Mouse (Mus musculus): ENCODE data around the gene Sprr2k. TPM values are rescaled to one million over a fixed set of nuclear protein-coding genes. Genes with fewer than 3 reads are reported as not detected.
"Not testable (repeated sequence)": the region's sequence is repeated elsewhere in the genome, so short reads cannot be mapped to it uniquely, and the experiment has no call there.

Gene Sprr2k
- not detected for total RNA-seq (2021)

- intact Hi-C loops (cut with DNase I) = no loop called here
- DNase-seq (ENCODE audit: low spot score in 2 of 2) = no peak
Measured at GRCm38 (mm10) chr3:92432282-92432681, at the start of gene Sprr2k. Gene Sprr2k (plus strand): TSS chr3:92432582.

DNA sequence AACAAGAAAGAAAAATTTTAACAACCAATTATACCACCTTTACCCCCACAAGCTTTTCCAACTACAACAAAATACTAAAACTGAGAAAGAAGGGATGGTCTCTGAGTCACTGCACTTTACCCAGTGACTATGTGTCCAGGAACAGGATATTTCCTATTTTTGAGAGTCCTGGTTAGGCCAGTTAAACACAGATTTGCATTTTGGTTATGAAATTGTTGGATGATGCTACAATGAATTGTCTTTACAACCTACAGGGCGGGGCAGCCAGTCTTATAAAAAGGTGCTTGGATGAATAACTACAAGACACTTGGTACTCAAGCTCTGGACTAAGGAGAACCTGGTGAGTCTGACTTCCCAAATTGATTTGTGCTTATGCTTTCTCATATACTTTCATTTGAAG, 47.0 kb upstream of the Sprr2k start, which contains the start of gene Sprr2h:
Gene Sprr2h, plus strand, starts transcription at position 301 of the 400 bp plus-strand sequence.
- DNase-seq (ENCODE audit: low spot score in 2 of 2) = no peak
- intact Hi-C loops (cut with DNase I) = no loop called here

DNA sequence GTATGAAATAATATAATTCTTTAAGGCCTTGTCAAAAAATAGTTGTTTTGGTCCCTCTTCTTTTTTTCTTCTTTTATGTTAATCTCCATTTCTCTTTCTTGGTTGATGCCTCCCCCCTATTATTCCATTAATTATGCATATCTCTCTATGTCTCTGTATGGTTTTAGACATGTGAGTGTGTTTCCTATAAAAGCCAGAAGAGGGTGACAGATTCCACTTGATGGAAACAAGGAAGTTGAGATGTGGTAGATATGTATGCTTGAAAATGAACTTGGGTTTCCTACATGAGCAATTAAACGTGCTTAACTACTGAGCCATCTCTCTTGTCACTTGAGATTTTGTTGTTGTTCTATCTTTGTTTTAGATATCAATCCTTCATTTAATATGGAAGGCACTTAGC, 38.1 kb upstream of the Sprr2k start:
- DNase-seq (ENCODE audit: low spot score in 2 of 2) = no peak
- intact Hi-C loops (cut with DNase I) = loop anchor here (10.0 kb wide), 3 partner anchors 120 to 240 kb away; partner anchors contain the start of gene 2210017I01Rik

DNA sequence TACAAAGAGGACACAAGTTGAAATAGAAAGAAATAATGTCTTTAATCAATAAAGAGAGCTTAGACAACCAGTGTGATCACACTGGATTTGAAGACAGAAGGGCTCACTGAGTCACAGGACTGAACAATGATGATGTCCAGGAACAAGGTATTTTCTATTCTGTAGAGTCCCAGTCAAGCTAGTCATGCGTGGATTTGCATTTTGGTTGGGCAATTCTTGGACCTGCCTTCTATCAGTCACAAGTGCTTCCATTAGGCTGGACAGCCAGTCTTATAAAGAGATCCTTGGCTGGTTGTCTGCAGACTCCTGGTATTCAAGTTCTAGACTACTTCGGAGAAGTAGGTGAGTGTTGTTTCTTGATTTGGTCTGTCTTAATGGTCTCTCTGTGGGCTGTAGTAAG, 24.7 kb upstream of the Sprr2k start, which contains the start of gene Sprr2i:
Gene Sprr2i, plus strand, starts transcription at position 301 of the 400 bp plus-strand sequence.
- DNase-seq (ENCODE audit: low spot score in 2 of 2) = no peak
- intact Hi-C loops (cut with DNase I) = no loop called here

DNA sequence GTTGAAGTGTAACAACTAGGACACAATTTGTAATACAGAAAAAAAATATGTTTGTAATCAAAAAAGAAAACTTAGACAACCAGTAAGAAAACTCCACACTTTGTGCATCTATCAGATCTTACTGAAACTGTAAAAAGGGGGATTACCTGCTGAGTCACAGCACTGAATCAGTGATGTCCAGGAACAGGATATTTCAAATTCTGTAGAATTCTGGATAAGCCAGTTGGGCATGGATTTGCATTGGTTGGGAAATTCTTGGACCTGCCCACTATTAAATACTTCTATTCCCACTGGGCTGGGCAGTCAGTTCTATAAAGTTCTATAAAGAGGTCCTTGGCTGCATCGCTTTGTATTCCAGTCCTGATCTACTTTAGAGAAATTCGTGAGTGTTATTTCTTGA, 14.6 kb upstream of the Sprr2k start, which contains the start of gene Sprr2j-ps:
Gene Sprr2j-ps, plus strand, starts transcription at position 301 of the 400 bp plus-strand sequence.
- no peak for DNase-seq (ENCODE audit: low spot score in 2 of 2)
- intact Hi-C loops (cut with DNase I) = no loop called here

- DNase-seq (ENCODE audit: low spot score in 2 of 2) = no peak
- intact Hi-C loops (cut with DNase I) = no loop called here
Measured at GRCm38 (mm10) chr3:92429323-92429722, 3.1 kb upstream of the Sprr2k start, which contains the start of gene Gm9774. Gene Gm9774 (minus strand): TSS chr3:92429423.

DNA sequence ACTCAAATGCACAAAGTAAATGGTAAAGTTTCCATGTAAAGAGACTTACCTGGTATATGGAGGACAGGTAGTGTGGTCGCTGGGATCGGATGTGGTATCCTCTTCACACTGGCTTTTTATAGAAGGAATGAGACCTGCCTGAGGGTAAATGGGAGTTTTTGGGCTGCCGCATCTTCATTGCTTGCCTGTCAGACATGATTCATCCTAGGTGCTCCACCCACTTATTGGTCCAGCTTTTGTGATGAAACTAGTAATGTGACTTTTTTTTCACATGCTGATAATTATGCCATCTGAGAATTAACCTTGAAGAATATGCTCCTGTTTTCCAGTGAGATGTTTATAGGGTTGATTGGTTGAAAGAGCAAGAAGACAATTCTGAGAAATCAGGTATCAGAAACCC, 6.3 kb downstream of the Sprr2k start, which contains the start of gene Sprr1b:
Gene Sprr1b, minus strand, starts transcription at position 101 of the 400 bp plus-strand sequence.
- DNase-seq (ENCODE audit: low spot score in 2 of 2) = no peak

GRCm38 (mm10) chr3:92440177-92440576, 7.8 kb downstream of the Sprr2k start:
- intact Hi-C loops (cut with DNase I) = no loop called here
- no peak for DNase-seq (ENCODE audit: low spot score in 2 of 2)

More for the DNA sequence above, 6.3 kb downstream of the Sprr2k start, which contains the start of gene Sprr1b:
- intact Hi-C loops (cut with DNase I) = no loop called here

DNA sequence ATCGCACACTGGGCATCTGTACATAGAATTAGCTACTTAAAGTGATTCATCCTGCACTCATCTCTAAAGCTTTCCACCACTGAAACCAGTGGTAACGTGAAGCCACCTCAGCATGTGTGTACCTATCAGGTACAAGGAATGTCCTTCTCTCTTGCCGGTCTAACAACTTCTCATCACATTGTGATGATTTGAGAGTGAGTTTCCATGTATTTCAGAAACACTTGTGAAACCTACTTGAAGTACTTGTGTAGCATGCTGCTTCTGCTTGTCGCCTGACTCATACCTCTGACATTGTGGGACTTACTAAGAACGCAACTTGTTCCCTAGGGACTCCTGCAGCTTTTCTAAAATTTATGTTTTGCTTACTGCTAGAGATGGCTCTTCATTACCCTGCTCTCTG, 22.8 kb downstream of the Sprr2k start:
- intact Hi-C loops (cut with DNase I) = no loop called here
- DNase-seq (ENCODE audit: low spot score in 2 of 2) = no peak

DNA sequence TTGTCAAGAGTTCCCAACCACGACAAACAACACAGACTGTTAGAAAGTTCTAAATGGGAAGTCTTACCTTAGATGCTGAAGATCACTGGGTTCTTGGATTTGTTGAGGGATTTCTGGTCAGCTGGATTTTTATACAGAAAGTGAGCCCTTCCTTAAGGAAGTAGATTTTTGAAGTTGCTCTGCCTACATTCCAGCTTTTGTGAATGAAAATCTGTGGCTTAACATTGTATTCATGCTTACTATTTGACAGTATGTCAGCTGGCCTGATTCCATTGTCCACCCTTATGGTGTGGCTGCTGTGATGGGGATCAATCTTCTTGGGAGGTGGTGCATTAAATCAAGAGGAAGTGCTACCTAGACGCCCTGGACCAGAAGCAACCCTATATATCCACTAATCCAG, 26.2 kb downstream of the Sprr2k start, which contains the start of gene Sprr3:
Gene Sprr3, minus strand, starts transcription at position 101 of the 400 bp plus-strand sequence.
- no peak for DNase-seq (ENCODE audit: low spot score in 2 of 2)
- intact Hi-C loops (cut with DNase I) = no loop called here

- DNase-seq (ENCODE audit: low spot score in 2 of 2) = no peak
- intact Hi-C loops (cut with DNase I) = no loop called here
Measured at GRCm38 (mm10) chr3:92466576-92466975, 34.2 kb downstream of the Sprr2k start.

DNA sequence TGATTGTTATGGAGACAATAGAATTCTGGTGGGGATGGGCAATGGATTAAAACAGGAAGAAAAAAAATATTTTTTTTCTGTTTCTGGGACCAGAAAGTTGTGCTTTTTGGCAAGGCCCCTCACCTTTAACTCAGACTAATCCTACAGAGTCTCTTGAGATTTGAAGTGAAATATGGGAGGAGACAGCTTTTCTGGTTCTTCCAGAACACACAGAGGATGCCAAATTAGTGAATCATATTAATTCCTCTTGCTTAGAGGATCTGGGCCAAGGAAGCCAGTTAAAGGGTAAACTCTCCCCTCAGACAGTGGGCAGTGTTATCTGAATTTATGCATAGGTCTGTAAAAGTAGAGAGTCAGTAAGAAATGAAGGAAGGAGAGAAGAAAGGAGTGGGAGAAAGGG, 35.0 kb downstream of the Sprr2k start:
- intact Hi-C loops (cut with DNase I) = no loop called here
- DNase-seq (ENCODE audit: low spot score in 2 of 2) = no peak

DNA sequence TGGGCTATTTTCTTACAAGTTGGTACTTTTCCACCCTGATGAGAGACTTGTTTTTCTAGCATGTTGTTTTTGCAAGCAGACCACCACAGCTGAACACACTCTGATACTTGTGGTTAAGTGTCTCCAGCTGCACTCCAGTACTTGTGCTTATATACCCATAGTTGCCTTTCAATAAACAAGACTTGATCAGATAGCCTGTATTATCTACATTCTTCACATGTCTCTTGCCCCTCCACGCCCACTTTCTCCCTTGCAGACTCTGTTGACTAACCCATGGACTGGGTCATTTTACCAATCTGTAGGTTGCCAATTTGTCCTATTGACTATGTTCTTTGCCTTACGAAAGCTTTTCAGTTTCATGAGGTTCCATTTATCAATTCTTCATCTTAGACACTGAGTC, 37.7 kb downstream of the Sprr2k start:
- DNase-seq (ENCODE audit: low spot score in 2 of 2) = no peak
- intact Hi-C loops (cut with DNase I) = no loop called here

DNA sequence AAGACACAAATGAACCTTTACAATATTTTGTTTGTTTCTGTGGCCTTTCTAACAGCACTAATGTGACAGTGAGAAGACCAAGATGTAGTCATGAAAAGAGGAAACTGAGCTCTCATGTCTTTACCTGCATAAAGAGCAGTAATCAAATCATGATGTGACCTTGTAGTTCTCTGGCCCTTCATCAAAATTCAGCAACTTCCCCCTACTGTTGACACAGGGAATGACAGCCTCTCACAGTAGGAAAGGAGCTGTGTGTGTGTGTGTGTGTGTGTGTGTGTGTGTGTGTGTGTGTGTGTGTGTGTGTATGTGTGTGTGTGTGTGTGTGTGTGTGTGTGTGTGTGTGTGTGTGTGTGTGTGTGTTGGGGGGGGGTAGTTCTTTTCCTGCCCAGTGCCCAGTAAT, 48.9 kb downstream of the Sprr2k start:
- DNase-seq (ENCODE audit: low spot score in 2 of 2); intact Hi-C loops (cut with DNase I): not testable (repeated sequence)

Other genes starting within 250 kb of the Sprr2k start
- gene Sprr2a1, start 216.8 kb upstream of the Sprr2k start, total RNA-seq (2021) = not detected
- gene Sprr2a2, start 216.7 kb upstream of the Sprr2k start, total RNA-seq (2021) = not detected
- not detected for gene Sprr2a3, start 147.2 kb upstream of the Sprr2k start, total RNA-seq (2021)
- gene Sprr2b, start 116.0 kb upstream of the Sprr2k start, total RNA-seq (2021) = not detected
- gene Sprr2d, start 93.4 kb upstream of the Sprr2k start, total RNA-seq (2021) = not detected
- not detected for gene Sprr2e, start 80.4 kb upstream of the Sprr2k start, total RNA-seq (2021)
- gene Sprr2f, start 67.4 kb upstream of the Sprr2k start, total RNA-seq (2021) = not detected
- gene Sprr2h, start 46.9 kb upstream of the Sprr2k start, total RNA-seq (2021) = not detected
- not detected for gene Sprr2i, start 24.6 kb upstream of the Sprr2k start, total RNA-seq (2021)
- not detected for gene Sprr2j-ps, start 14.5 kb upstream of the Sprr2k start, total RNA-seq (2021)
- gene Gm9774, start 3.2 kb upstream of the Sprr2k start, total RNA-seq (2021) = 1 to 10 TPM; 4.2 to 4.9 TPM
- gene Sprr1b, start 6.2 kb downstream of the Sprr2k start, total RNA-seq (2021) = not detected
- gene Sprr3, start 26.1 kb downstream of the Sprr2k start, total RNA-seq (2021) = not detected
- not detected for gene Sprr1a, start 53.3 kb downstream of the Sprr2k start, total RNA-seq (2021)
- not detected for gene Sprr4, start 67.9 kb downstream of the Sprr2k start, total RNA-seq (2021)
- not detected for gene 2310046K23Rik, start 101.9 kb downstream of the Sprr2k start, total RNA-seq (2021)
- gene Ivl, start 141.2 kb downstream of the Sprr2k start, total RNA-seq (2021) = not detected
- gene Smcp, start 156.4 kb downstream of the Sprr2k start, total RNA-seq (2021) = not detected
- not detected for gene 2210017I01Rik, start 174.9 kb downstream of the Sprr2k start, total RNA-seq (2021)
- not detected for gene Lce6a, start 189.1 kb downstream of the Sprr2k start, total RNA-seq (2021)
- not detected for gene Lce1a1, start 215.7 kb downstream of the Sprr2k start, total RNA-seq (2021)
- not detected for gene Lce1b, start 224.3 kb downstream of the Sprr2k start, total RNA-seq (2021)
- gene Lce1a2, start 237.7 kb downstream of the Sprr2k start, total RNA-seq (2021) = not detected
- gene Lce1c, start 246.7 kb downstream of the Sprr2k start, total RNA-seq (2021) = not detected